Mouse (Mus musculus) limb, embryonic 11.5 days (tissue): ENCODE results near the gene Zbtb22. TPM values are rescaled to one million over a fixed set of nuclear protein-coding genes. Genes with fewer than 3 reads are reported as not detected.

ENCODE experiments used
- ATAC-seq: fragments of 200-750 bp; cut with Nextera tagmentation; 2 replicates; pipeline ENCODE4 v1.8.0; 2017; ENCODE audit warnings: low read depth; ENCODE audit not compliant: insufficient number of reproducible peaks, low FRiP score, low TSS enrichment
- DNase-seq: peaks from one replicate; pipeline ENCODE4 v3.0.0-alpha.2; 2015; ENCODE audit warnings: low spot score
- H3K27ac ChIP-seq: fragments of 300-500 bp; sonication (generic); replicated peaks from 2 replicates; pipeline ENCODE4 v1.5.1; 2014; ENCODE audit warnings: low read depth, mild to moderate bottlenecking, low read length
- H3K27me3 ChIP-seq: fragments of 300-500 bp; sonication (generic); 2 replicates; pipeline ENCODE4 v1.6.1; 2014; ENCODE audit warnings: mild to moderate bottlenecking, low read length, mixed read lengths; ENCODE audit not compliant: control insufficient read depth, insufficient read depth
- H3K36me3 ChIP-seq: fragments of 300-500 bp; sonication (generic); 2 replicates; pipeline ENCODE4 v1.6.1; 2014; ENCODE audit warnings: mild to moderate bottlenecking, low read length, moderate library complexity, mixed read lengths; ENCODE audit not compliant: control insufficient read depth, insufficient read depth
- H3K4me1 ChIP-seq: fragments of 300-500 bp; sonication (generic); 2 replicates; pipeline ENCODE4 v1.6.1; 2014; ENCODE audit warnings: low read length, mixed read lengths; ENCODE audit not compliant: control insufficient read depth, insufficient read depth
- H3K4me2 ChIP-seq: fragments of 300-500 bp; sonication (generic); 2 replicates; pipeline ENCODE4 v1.6.1; 2014; ENCODE audit warnings: low read depth, mild to moderate bottlenecking, moderate library complexity; ENCODE audit not compliant: severe bottlenecking
- H3K4me3 ChIP-seq: fragments of 300-500 bp; sonication (generic); 2 replicates; pipeline ENCODE4 v1.5.1; 2014; ENCODE audit warnings: low read depth, low read length
- H3K9ac ChIP-seq: fragments of 300-500 bp; sonication (generic); 2 replicates; pipeline ENCODE4 v1.6.1; 2014; ENCODE audit warnings: mild to moderate bottlenecking, low read length
- H3K9me3 ChIP-seq: fragments of 300-500 bp; sonication (generic); 2 replicates; pipeline ENCODE4 v1.6.1; 2016; ENCODE audit warnings: low read length; ENCODE audit not compliant: control insufficient read depth
- WGBS: fragments of 180-500 bp; shearing (Covaris S2); extraction: QIAGEN DNeasy Blood & Tissue Kit; methylation state at CpG from one replicate; pipeline ENCODE4 v1.1.7; 2014; 5-methylcytosine and 5-hydroxymethylcytosine counted together
- polyA plus RNA-seq: library from polyadenylated mRNA; unstranded; fragments of >200 nt; fragmentation: Nextera tagmentation; extraction: Ambion mirVana; gene quantifications from 2 replicates; pipeline ENCODE4 v1.2.1, GENCODE M21; 2014

Zbtb22 gene
- polyA plus RNA-seq, 1 experiment from 2014 or later: 11.8 TPM

DNA sequence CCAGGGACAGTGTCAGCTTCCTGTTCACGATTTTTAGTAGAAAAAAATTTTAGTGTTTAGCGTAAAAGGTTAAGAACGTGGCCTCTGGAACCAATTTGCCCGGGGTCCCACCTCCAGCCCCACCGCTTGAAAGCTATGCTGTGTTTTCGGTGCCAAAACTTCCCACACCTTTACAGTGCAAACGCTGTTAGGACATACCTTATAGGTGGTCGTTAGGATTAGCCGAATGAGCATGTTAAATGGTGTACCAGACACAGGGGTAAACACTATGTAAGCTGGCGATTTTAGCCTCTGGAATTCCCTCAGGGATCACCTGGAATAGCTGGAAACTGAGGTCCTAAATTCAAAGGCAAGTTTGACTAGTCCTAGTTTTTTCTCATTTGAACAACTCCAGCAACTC, 40.6 kb downstream of the Zbtb22 start:
- Histone ChIP-seq H3K36me3 (peaks cover 15% of the 10 kb centered on the region), H3K4me1 (peaks cover 35% of the 10 kb centered on the region), H3K9me3 (no peaks in the 10 kb centered on the region), H3K4me2 (peak overlapping the region; percentile 60), H3K9ac (peak overlapping the region; percentile 72), H3K27me3 (no peaks in the 10 kb centered on the region), H3K27ac (0 out of 2 replicates have a peak overlapping the region, but pooled peaks have one; percentile 10), H3K4me3 (peak overlapping the region; percentile 100)
- WGBS: 9% methylated on average over 10 of the region's 10 CpGs
- ATAC-seq (no peak), DNase-seq (no peak)

DNA sequence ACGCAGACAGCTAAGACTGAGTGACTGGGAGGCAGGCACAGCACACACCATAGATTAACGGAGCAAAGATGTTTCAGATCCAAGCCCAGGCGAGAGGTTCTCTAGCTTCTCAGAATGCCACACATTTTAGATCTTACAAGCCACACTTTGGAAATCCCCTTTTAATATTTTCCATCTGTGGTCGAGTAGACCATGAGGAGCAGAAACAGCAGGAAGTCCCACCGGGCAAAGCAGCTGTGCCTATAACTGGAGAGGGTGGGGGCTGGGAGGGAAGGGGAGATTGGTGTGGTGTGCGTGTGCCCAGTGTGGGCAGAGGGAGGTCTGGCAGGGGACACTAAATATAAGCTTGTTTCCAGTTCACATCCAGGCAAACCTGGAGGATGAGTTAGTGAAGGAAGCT, 41.8 kb downstream of the Zbtb22 start:
- DNase-seq: no peak
- H3K36me3 ChIP-seq: peaks cover 13% of the 10 kb centered on the region
- H3K4me2 ChIP-seq: no peak overlapping the region
- peaks cover 26% of the 10 kb centered on the region for H3K4me1 ChIP-seq
- H3K27me3 ChIP-seq: no peaks in the 10 kb centered on the region
- H3K4me3 ChIP-seq: no peak overlapping the region
- no peak overlapping the region for H3K9ac ChIP-seq
- no peak overlapping the region for H3K27ac ChIP-seq
- 68% methylated on average over 6 of the region's 6 CpGs for WGBS
- H3K9me3 ChIP-seq: no peaks in the 10 kb centered on the region
- ATAC-seq: no peak

DNA sequence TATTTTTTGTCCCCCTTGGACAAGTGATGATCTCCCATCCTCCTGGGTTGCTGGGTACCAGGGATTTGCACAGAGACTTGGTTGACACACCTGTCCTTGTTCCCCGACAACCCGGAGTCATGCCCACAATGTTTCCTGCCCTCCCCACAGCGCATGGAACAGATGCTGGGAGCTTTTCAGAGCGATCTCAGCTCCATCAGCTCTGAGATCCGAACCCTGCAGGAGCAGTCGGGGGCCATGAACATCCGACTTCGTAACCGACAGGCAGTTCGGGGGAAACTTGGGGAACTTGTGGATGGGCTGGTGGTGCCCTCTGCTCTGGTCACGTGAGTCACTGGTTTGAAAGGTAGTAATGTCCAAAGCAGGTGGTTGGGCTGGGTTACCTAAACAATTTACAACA, 42.7 kb downstream of the Zbtb22 start:
- Histone ChIP-seq H3K4me1 (peaks cover 16% of the 10 kb centered on the region), H3K4me2 (no peak overlapping the region), H3K36me3 (peaks cover 3% of the 10 kb centered on the region), H3K9ac (no peak overlapping the region), H3K27ac (no peak overlapping the region), H3K9me3 (no peaks in the 10 kb centered on the region), H3K4me3 (no peak overlapping the region), H3K27me3 (no peaks in the 10 kb centered on the region)
- no peak for ATAC-seq
- DNase-seq: no peak
- 95% methylated on average over 11 of the region's 11 CpGs for WGBS

DNA sequence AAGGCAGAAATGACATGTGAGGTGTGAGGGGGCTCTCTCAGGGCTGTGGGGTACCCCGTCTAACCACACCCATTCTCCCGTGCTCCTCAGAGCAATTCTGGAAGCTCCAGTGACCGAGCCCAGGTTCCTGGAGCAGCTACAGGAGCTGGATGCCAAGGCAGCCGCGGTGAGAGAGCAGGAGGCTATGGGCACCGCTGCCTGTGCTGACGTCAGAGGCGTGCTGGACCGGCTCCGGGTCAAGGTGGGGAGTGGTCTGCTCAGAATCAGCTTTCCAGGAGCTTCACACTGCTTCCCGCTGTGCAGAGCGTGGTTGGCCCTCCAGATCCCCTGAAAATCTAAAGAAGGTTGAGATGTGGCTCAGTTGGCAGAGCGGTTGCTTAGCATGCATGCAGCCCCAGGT, 43.4 kb downstream of the Zbtb22 start:
- Histone ChIP-seq H3K4me3 (no peak overlapping the region), H3K9me3 (no peaks in the 10 kb centered on the region), H3K27ac (no peak overlapping the region), H3K4me1 (peaks cover 10% of the 10 kb centered on the region), H3K36me3 (peaks cover 1% of the 10 kb centered on the region), H3K27me3 (no peaks in the 10 kb centered on the region), H3K4me2 (no peak overlapping the region), H3K9ac (no peak overlapping the region)
- DNase-seq (no peak), ATAC-seq (no peak)
- 91% methylated on average over 13 of the region's 13 CpGs for WGBS

DNA sequence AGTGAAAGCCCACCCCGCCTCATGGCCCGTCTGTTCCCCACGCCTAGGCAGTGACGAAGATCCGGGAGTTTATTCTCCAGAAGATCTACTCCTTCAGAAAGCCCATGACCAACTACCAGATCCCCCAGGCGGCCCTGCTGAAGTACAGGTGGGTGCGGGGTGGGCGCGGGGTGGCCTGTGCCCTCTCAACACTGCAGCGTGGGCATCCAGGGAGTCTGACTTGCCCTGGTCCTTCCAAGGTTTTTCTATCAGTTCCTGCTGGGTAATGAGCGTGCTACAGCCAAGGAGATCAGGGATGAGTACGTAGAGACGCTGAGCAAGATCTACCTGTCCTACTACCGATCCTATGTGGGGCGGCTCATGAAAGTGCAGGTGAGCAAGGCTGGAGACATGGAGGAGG, 44.2 kb downstream of the Zbtb22 start:
- no peaks in the 10 kb centered on the region for H3K9me3 ChIP-seq
- H3K27ac ChIP-seq: no peak overlapping the region
- 92% methylated on average over 15 of the region's 15 CpGs for WGBS
- H3K36me3 ChIP-seq: no peaks in the 10 kb centered on the region; the same call in 1 of the 2 replicates
- peaks cover 4% of the 10 kb centered on the region; the same call in 1 of the 2 replicates for H3K4me1 ChIP-seq
- no peaks in the 10 kb centered on the region for H3K27me3 ChIP-seq
- no peak overlapping the region for H3K4me3 ChIP-seq
- DNase-seq (no peak), ATAC-seq (no peak)
- no peak overlapping the region for H3K9ac ChIP-seq
- H3K4me2 ChIP-seq: no peak overlapping the region

DNA sequence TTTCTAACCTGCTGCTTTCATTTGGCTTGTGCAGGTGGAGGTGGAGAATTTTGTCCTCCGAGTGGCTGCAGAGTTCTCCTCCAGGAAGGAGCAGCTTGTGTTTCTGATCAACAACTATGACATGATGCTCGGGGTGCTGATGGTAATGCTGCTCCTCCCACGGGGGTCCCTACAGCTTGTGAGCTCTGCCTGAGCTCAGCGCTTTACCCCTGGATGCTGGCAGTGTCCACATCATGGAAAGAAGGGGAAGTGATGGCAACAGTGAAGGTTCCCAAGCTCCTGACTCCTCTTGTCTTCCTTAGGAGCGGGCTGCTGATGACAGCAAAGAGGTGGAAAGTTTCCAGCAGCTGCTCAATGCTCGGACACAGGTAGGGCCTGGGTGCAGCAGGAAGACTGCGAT, 47.2 kb downstream of the Zbtb22 start:
- ATAC-seq (no peak), DNase-seq (no peak)
- 90% methylated on average over 7 of the region's 7 CpGs for WGBS
- Histone ChIP-seq H3K27ac (no peak overlapping the region), H3K4me2 (no peak overlapping the region), H3K9ac (no peak overlapping the region), H3K4me3 (no peak overlapping the region), H3K27me3 (no peaks in the 10 kb centered on the region), H3K36me3 (peaks cover 4% of the 10 kb centered on the region; the same call in 1 of the 2 replicates), H3K4me1 (no peaks in the 10 kb centered on the region), H3K9me3 (no peaks in the 10 kb centered on the region)

DNA sequence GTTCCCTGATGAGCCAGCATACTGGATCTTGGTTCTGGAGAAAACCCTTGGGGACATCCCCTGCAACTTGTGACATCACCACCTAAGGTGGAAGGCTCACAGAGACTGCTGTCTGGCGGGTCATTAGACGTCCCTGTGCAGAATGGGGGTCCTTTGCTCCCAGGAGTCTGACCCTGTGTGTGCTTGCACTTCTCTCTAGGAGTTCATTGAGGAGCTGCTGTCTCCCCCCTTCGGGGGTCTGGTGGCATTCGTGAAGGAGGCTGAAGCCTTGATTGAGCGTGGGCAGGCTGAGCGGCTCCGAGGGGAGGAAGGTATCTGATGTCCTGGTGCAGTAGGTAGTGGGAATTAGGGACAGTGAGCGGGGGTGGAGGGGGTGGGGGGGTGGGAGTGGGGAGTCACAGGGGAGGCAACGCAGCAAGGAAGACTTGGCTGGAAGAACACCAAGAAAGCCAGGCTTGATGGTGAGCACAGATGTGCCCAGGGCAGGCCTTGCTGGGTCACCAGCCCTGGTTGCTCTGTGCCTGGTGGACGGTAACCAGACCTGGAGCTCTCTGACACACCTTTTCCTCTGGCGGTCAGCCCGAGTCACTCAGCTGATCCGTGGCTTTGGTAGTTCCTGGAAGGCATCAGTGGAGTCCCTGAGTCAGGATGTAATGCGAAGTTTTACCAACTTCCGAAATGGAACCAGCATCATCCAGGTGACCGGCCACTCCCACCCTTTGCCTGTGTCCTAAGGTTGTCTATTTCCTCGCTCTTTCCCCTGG, 49.6 kb downstream of the Zbtb22 start:
- H3K36me3 ChIP-seq: 0 out of 2 replicates have a peak, but pooled peaks cover 4% of the 10 kb centered on the region
- no peaks in the 10 kb centered on the region for H3K27me3 ChIP-seq
- DNase-seq: no peak
- no peak overlapping the region for H3K9ac ChIP-seq
- no peak for ATAC-seq
- H3K4me2 ChIP-seq: no peak overlapping the region
- WGBS: 94% methylated on average over 17 of the region's 17 CpGs
- H3K27ac ChIP-seq: no peak overlapping the region
- H3K4me3 ChIP-seq: no peak overlapping the region
- H3K9me3 ChIP-seq: no peaks in the 10 kb centered on the region
- no peaks in the 10 kb centered on the region for H3K4me1 ChIP-seq

DNA sequence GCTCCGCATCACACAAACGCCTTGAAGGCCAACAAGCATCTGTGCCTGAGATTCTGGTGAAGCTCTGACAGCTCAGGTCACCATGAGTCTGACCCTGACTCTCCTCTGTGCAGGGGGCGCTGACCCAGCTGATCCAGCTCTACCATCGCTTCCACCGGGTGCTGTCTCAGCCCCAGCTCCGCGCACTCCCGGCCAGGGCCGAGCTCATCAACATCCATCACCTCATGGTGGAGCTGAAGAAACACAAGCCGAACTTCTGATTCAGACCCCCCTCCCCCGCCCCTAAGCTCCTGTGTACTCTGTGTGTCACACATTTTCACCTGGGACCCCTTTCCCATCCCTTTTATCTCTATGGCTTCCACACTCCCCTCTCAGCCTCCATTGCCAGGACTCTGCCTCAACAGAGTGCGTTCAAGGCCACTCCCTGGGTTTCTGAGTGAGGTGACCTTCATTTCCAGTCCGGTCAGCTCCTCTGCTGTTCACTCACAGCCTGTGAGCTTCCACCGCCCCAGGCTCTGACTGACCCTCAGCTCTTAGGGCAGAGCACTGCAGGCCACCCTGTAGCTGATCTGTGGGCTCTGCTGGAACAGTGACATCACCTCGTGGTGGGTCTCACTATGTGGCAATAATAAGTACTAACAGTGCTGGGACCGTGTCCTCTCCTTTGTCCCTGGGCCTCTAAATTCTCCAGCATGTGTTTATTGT, 50.3 kb downstream of the Zbtb22 start:
- Histone ChIP-seq H3K4me2 (no peak overlapping the region), H3K4me3 (no peak overlapping the region), H3K9me3 (no peaks in the 10 kb centered on the region), H3K27me3 (no peaks in the 10 kb centered on the region), H3K9ac (no peak overlapping the region), H3K36me3 (0 out of 2 replicates have a peak, but pooled peaks cover 4% of the 10 kb centered on the region), H3K4me1 (no peaks in the 10 kb centered on the region), H3K27ac (no peak overlapping the region)
- ATAC-seq: no peak
- no peak for DNase-seq
- WGBS: 87% methylated on average over 16 of the region's 16 CpGs
